Mouse (Mus musculus): ENCODE measurements around the gene Olfr564.

Gene Olfr564

DNA sequence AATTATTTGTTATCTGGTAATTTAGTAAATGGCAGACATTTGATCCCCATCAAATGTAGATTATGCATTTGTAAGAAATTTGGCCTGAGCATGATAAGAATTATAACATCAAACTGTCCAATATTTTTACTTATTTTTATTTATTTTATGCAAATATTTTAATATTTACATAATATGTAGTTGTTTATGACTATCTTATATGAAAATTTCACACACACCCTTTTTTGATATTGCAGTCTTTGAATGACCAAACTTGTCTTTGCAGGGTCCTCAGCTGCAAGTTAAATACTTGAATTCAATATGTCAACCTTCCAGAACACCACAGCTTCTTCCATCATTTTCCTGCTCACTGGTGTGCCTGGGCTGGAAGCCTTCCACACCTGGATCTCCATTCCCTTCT lies at the start of gene Olfr564:
Gene Olfr564, plus strand, starts transcription at position 301 of the 400 bp plus-strand sequence.
- no peak for DNase-seq (ENCODE audit: low spot score)

DNA sequence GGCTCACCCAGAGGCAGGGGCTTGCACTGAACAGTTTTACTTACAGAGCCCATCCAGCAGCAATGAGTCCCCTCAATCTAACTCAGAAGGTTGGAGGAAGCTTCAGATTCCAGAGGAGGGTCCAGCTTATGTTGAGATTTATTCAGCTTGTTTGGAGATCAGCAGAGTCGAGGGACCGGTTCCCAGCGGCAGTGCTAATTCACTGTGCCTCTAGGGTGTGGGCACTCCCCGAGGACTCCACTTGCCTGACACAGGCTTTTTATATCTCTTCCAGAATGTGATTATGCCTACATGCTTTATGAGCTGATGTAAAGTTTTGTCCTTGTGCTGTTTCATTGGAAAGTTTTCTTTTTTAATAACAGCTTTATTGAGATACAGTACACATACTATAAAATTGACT lies 44.0 kb upstream of the Olfr564 start, which contains the start of the genes Olfr560 and Olfr78:
Gene Olfr560, minus strand, starts transcription at position 101 of the 400 bp plus-strand sequence.
Gene Olfr78, minus strand, starts transcription at position 206 of the 400 bp plus-strand sequence.
- DNase-seq (ENCODE audit: low spot score): no peak

DNA sequence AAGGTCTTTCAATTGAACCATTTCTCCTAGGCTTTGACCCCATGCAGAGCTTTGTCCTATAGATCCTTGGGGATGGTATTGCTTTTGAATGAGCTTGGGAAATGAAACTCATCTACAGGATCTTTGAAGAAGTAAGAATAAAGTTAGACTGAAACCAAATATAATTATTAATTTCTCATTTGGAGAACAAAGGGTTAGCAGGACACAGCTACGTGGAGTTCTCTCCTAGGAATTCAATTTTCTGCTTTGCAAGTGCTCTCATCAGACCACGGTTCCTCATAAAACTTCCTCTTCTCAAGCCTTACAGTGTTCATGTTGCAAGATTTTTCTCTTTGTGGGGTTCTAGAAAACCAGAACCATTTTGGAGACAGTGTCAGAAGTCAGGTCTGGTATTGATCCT lies 32.4 kb upstream of the Olfr564 start, which contains the start of gene Olfr561:
Gene Olfr561, plus strand, starts transcription at position 301 of the 400 bp plus-strand sequence.
- no peak for DNase-seq (ENCODE audit: low spot score)
